Comparison of ENCODE assay signal across 21 mouse cellular contexts in genomic region chr4:56636265-56636664, GRCm38 (mm10).
"Had no signal": no experiment of that assay in that cellular context is flagged by ENCODE, and none has a peak within 500 bp of the region (broad histone marks: within the 10 kb centered on the region; RNA-seq: fewer than 3 reads in every experiment).

No protein-coding gene starts in this region.

- H3K4me3 ChIP-seq: heart, embryonic 10.5 days; heart, embryonic 12.5 days; hindbrain, embryonic 13.5 days; hindbrain, embryonic 15.5 days; limb, embryonic 13.5 days; limb, embryonic 15.5 days; liver, embryonic 12.5 days had no signal

- DNase-seq: gastrocnemius, postnatal 14 days; gastrocnemius, postnatal 36 days; heart, adult 18-20 months; heart, postnatal 10 days; heart, postnatal 36 days; kidney, adult 11 months; kidney, adult 2 months; kidney, adult 9 months; kidney, postnatal 10 days; kidney, postnatal 36 days; layer of hippocampus, adult 9-11 months; layer of hippocampus, postnatal 36 days had no signal

- H3K27ac ChIP-seq: heart, embryonic 10.5 days; hindbrain, embryonic 13.5 days; hindbrain, embryonic 15.5 days; hindbrain, postnatal 0 days; limb, embryonic 13.5 days; limb, embryonic 15.5 days; liver, embryonic 12.5 days; liver, embryonic 14.5 days had no signal
